Mouse (Mus musculus) urinary bladder, postnatal 4 days (tissue): ENCODE measurements around the gene Cd200r4.

ENCODE experiments used
- DNase-seq, 2 experiments: peaks; one replicate each; pipeline ENCODE4 v3.0.0; 2021 to 2022; ENCODE audit warnings: low spot score in 2 of 2

Cd200r4 gene

GRCm38 (mm10) chr16:44876625-44877024, 65.1 kb downstream of the Cd200r4 start:
- no peak for DNase-seq

DNA sequence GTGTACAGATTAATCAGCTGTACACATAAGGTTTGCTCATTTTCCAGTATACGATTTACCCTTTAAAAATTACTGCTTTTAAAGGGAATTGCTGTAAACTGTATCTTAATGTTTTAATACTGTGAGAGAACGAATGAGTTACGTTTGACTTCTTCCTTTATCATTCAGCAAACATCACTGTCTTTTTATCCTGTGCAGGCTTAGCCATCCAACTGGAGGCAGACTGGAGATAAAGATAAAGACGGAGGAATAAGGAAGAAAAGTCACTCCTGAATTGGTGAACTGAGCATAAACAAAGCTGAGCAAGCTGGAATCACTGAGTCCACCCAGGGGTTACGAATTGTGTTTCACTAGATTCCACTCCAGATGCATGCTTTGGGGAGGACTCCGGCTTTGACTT, 66.1 kb downstream of the Cd200r4 start:
- DNase-seq: no peak
